Mouse (Mus musculus) lung, postnatal 0 days (tissue): ENCODE measurements at regions not wholly inside any gene's neighbourhood (a gene's known extent, or its start where the extent isn't known, plus 50 kb on each side); places are given as distances from the start of the nearest gene placed in this dataset.

ENCODE experiments used
- ATAC-seq: fragments of 200-750 bp; cut with Nextera tagmentation; 2 replicates; pipeline ENCODE4 v1.8.0; 2017; ENCODE audit warnings: moderate library complexity
- DNase-seq: peaks from one replicate; pipeline ENCODE4 v3.0.0-alpha.2; 2016; ENCODE audit warnings: low spot score
- H3K27ac ChIP-seq: fragments of 300-500 bp; sonication (generic); 2 replicates; pipeline ENCODE4 v1.5.1; 2014; ENCODE audit warnings: antibody characterized with exemption, mild to moderate bottlenecking, low read length, mixed read lengths
- H3K27me3 ChIP-seq: fragments of 300-500 bp; sonication (generic); replicated peaks from 2 replicates; pipeline ENCODE4 v1.6.1; 2014; ENCODE audit warnings: low read length, mixed read lengths; ENCODE audit not compliant: insufficient read depth
- H3K36me3 ChIP-seq: fragments of 300-500 bp; sonication (generic); 2 replicates; pipeline ENCODE4 v1.6.1; 2014; ENCODE audit warnings: low read length, mixed read lengths; ENCODE audit not compliant: insufficient read depth
- H3K4me1 ChIP-seq: fragments of 300-500 bp; sonication (generic); 2 replicates; pipeline ENCODE4 v1.6.1; 2014; ENCODE audit warnings: antibody characterized with exemption, low read depth, low read length, mixed read lengths; ENCODE audit not compliant: insufficient read depth
- H3K4me2 ChIP-seq: fragments of 300-500 bp; sonication (generic); replicated peaks from 2 replicates; pipeline ENCODE4 v1.6.1; 2014; ENCODE audit warnings: low read depth, mild to moderate bottlenecking, low read length, moderate library complexity, mixed read lengths
- H3K4me3 ChIP-seq: fragments of 300-500 bp; sonication (generic); 2 replicates; pipeline ENCODE4 v1.5.1; 2014; ENCODE audit warnings: low read depth, low read length
- H3K9ac ChIP-seq: fragments of 300-500 bp; sonication (generic); replicated peaks from 2 replicates; pipeline ENCODE4 v1.6.1; 2014; ENCODE audit warnings: low read depth, mild to moderate bottlenecking
- H3K9me3 ChIP-seq: fragments of 300-500 bp; sonication (generic); 2 replicates; pipeline ENCODE4 v1.6.1; 2016; ENCODE audit warnings: low read length, mixed read lengths
- CTCF ChIP-seq: IDR thresholded peaks from 2 replicates; pipeline ENCODE4 v1.5.1; 2016; ENCODE audit warnings: antibody characterized with exemption, mild to moderate bottlenecking
- EP300 ChIP-seq: IDR thresholded peaks from 2 replicates; pipeline ENCODE4 v1.6.1; 2016; ENCODE audit warnings: antibody characterized with exemption, mild to moderate bottlenecking, control low read depth
- WGBS: fragments of 180-500 bp; shearing (Covaris S2); extraction: QIAGEN DNeasy Blood & Tissue Kit; methylation state at CpG from one replicate; pipeline ENCODE4 v1.1.7; 2014; 5-methylcytosine and 5-hydroxymethylcytosine counted together

- no peak overlapping the region for H3K9ac ChIP-seq
Measured at GRCm38 (mm10) chr5:52092273-52092672, 98.0 kb downstream of the Dhx15 start.

DNA sequence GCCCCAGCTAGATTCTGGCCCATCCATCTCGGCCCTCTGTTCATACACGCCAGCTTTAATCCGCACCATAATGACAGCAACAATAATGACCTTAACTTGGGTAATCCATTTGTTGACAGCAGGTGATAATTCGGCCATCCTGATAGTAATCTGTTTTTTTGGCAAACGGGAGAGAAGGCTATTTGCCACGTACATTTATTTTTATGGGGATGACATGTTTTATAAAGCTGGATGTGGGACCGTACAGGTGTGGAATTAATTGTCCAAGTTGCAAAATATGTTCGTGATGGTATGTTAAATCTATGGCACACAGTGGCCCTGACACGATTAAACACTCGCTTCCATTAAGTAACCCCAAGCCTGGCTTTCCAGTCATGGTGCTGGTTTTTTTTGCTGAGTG lies 102.2 kb downstream of the Dhx15 start:
- WGBS, result 77% methylated on average over 10 of the region's 10 CpGs
- no peak overlapping the region for H3K9ac ChIP-seq
- ATAC-seq (no peak), DNase-seq (no peak)
- H3K9me3 ChIP-seq, result no peaks in the 10 kb centered on the region
- H3K36me3 ChIP-seq, result no peaks in the 10 kb centered on the region
- H3K27me3 ChIP-seq, result no peaks in the 10 kb centered on the region
- no peak overlapping the region for H3K4me2 ChIP-seq
- no peak overlapping the region for H3K4me3 ChIP-seq
- TF ChIP-seq CTCF, result no peak
- TF ChIP-seq EP300, result no peak
- no peaks in the 10 kb centered on the region; the same call in 1 of the 2 replicates for H3K4me1 ChIP-seq
- H3K27ac ChIP-seq, result no peak overlapping the region

More at GRCm38 (mm10) chr5:52092273-52092672, 98.0 kb downstream of the Dhx15 start:
- ATAC-seq, result no peak
- no peaks in the 10 kb centered on the region for H3K9me3 ChIP-seq
- no peak overlapping the region for H3K4me2 ChIP-seq
- no peaks in the 10 kb centered on the region for H3K4me1 ChIP-seq
- H3K4me3 ChIP-seq, result no peak overlapping the region
- no peak for DNase-seq
- no peaks in the 10 kb centered on the region for H3K36me3 ChIP-seq
- H3K27ac ChIP-seq, result no peak overlapping the region
- 84% methylated on average over 4 of the region's 4 CpGs for WGBS
- H3K27me3 ChIP-seq, result no peaks in the 10 kb centered on the region
- TF ChIP-seq EP300 (no peak), CTCF (no peak)

DNA sequence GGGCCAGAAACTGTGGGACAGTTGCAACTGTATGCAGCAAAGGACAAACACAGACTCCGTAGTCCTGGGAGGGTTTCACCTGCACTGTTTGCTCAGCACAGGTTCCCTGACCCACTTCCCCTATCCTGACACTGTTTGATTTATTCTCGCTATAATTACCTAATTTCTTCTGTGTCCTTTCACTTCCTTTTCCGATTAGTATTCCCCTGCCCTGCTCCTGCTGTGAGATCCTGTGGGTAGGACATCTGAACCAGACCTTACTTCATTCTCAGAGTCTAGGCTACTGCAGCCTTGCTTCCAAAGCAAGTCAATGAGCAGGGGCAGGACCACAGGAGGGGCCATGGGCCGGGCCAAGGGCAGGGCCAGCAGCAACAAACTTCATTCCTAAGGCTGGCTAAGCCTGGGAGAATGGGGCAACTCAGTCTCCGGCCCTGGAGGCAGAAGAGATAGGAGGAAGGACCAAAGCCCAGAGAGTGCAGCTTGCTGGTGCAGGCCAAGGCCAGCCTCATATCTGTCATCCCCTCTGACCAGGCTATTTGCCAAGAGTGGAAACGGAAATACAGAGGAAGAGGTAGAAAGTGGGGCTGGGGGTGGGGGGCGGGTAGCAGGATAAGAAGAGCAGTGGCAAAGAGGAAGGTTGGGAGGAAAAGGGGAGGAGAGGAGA lies 103.4 kb downstream of the Dhx15 start:
- ATAC-seq, result no peak; the same call in 1 of the 2 replicates
- H3K36me3 ChIP-seq, result no peaks in the 10 kb centered on the region
- no peak overlapping the region for H3K4me3 ChIP-seq
- DNase-seq, result no peak
- TF ChIP-seq EP300 (no peak), CTCF (no peak)
- WGBS, result 33% methylated on average over 7 of the region's 7 CpGs
- H3K27ac ChIP-seq, result no peak overlapping the region
- H3K4me1 ChIP-seq, result no peaks in the 10 kb centered on the region; the same call in 1 of the 2 replicates
- H3K9ac ChIP-seq, result no peak overlapping the region
- no peaks in the 10 kb centered on the region for H3K27me3 ChIP-seq
- no peaks in the 10 kb centered on the region for H3K9me3 ChIP-seq
- no peak overlapping the region for H3K4me2 ChIP-seq

DNA sequence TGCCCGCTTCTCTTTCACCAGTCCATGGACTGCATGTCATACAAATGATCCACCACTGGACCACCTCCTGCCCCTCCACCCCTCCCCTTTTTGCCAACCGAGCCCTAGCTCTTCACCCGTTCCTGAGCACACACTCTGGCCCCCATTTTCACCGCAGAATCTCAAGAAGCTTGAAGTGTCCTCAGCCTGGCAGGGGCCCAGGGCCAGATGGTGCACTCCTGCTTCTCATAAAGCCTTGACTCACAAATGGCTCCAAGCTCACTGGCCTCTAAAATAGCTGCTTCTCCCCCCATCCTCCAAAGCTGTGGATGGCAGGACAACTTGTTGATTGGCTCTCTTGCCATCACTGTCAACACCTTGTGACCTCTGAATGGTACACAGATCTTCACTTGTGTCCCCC lies 110.0 kb downstream of the Dhx15 start:
- no peak for TF ChIP-seq EP300
- no peak for TF ChIP-seq CTCF
- Histone ChIP-seq H3K36me3 (no peaks in the 10 kb centered on the region), H3K27ac (no peak overlapping the region), H3K9me3 (no peaks in the 10 kb centered on the region), H3K4me2 (no peak overlapping the region), H3K4me1 (no peaks in the 10 kb centered on the region), H3K4me3 (no peak overlapping the region), H3K27me3 (no peaks in the 10 kb centered on the region), H3K9ac (no peak overlapping the region)
- 48% methylated on average over 4 of the region's 4 CpGs for WGBS
- no peak for ATAC-seq
- peak; percentile 4 for DNase-seq

DNA sequence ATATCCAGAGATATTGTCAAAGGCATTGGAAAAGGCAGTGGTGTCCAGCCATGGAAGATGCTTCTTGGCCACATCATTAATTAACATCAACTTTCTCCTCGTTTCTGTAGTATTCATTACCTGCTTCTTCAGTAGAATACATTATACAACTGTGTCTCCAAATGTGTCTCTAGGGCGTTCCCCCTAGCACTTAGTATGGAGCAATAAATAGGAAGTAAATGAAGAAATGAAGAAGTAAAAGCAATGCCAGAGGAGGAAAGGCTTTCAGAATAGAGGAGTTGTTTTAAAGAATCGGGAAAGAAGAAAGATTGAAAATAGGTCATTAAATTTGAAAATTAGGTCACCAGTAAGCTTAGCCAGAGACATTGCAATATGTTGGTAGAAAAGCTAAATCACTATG lies 112.6 kb downstream of the Dhx15 start:
- Histone ChIP-seq H3K4me3 (no peak overlapping the region), H3K36me3 (no peaks in the 10 kb centered on the region), H3K27me3 (no peaks in the 10 kb centered on the region), H3K27ac (no peak overlapping the region), H3K9ac (no peak overlapping the region), H3K4me1 (no peaks in the 10 kb centered on the region), H3K4me2 (no peak overlapping the region), H3K9me3 (no peaks in the 10 kb centered on the region)
- DNase-seq, result no peak
- 82% methylated on average over 3 of the region's 3 CpGs for whole genome bisulfite sequencing
- no peak for ATAC-seq
- TF ChIP-seq EP300, result no peak
- no peak for TF ChIP-seq CTCF

- no peaks in the 10 kb centered on the region for H3K4me1 ChIP-seq
- DNase-seq (peak; percentile 14), ATAC-seq (no peak)
- H3K4me3 ChIP-seq, result no peak overlapping the region
- H3K27me3 ChIP-seq, result no peaks in the 10 kb centered on the region
- H3K27ac ChIP-seq, result no peak overlapping the region
- no peaks in the 10 kb centered on the region for H3K36me3 ChIP-seq
- H3K4me2 ChIP-seq, result no peak overlapping the region
- TF ChIP-seq CTCF (no peak), EP300 (no peak)
- H3K9me3 ChIP-seq, result no peaks in the 10 kb centered on the region
- 76% methylated on average over 2 of the region's 2 CpGs for WGBS
- no peak overlapping the region for H3K9ac ChIP-seq
Measured at GRCm38 (mm10) chr5:52075096-52075495, 115.2 kb downstream of the Dhx15 start.
